Mouse (Mus musculus) forebrain, embryonic 15.5 days (tissue): ENCODE results near the gene Mrfap1. TPM values are rescaled to one million over a fixed set of nuclear protein-coding genes. Genes with fewer than 3 reads are reported as not detected.
"Not testable (repeated sequence)": the region's sequence is repeated elsewhere in the genome, so short reads cannot be mapped to it uniquely, and the experiment has no call there.

Experiments used
- ATAC-seq: fragments of 200-750 bp; cut with Nextera tagmentation; replicated peaks from 2 replicates; pipeline ENCODE4 v1.8.0; 2017; ENCODE audit warnings: mild to moderate bottlenecking, moderate TSS enrichment, moderate library complexity
- H3K27ac ChIP-seq: fragments of 300-500 bp; sonication (generic); replicated peaks from 2 replicates; pipeline ENCODE4 v1.5.1; 2015; ENCODE audit warnings: mild to moderate bottlenecking, inconsistent platforms
- H3K27me3 ChIP-seq: fragments of 300-500 bp; sonication (generic); 2 replicates; pipeline ENCODE4 v1.6.1; 2015; ENCODE audit warnings: inconsistent platforms
- H3K36me3 ChIP-seq: fragments of 300-500 bp; sonication (generic); 2 replicates; pipeline ENCODE4 v1.6.1; 2015; ENCODE audit warnings: mild to moderate bottlenecking, inconsistent platforms
- H3K4me1 ChIP-seq: fragments of 300-500 bp; sonication (generic); 2 replicates; pipeline ENCODE4 v1.6.1; 2015; ENCODE audit warnings: inconsistent platforms
- H3K4me2 ChIP-seq: fragments of 300-500 bp; sonication (generic); replicated peaks from 2 replicates; pipeline ENCODE4 v1.6.1; 2015; ENCODE audit warnings: mild to moderate bottlenecking, inconsistent platforms
- H3K4me3 ChIP-seq: fragments of 300-500 bp; sonication (generic); 2 replicates; pipeline ENCODE4 v1.5.1; 2015; ENCODE audit warnings: mild to moderate bottlenecking, inconsistent platforms
- H3K9ac ChIP-seq: fragments of 300-500 bp; sonication (generic); replicated peaks from 2 replicates; pipeline ENCODE4 v1.6.1; 2015; ENCODE audit warnings: mild to moderate bottlenecking, inconsistent platforms
- H3K9me3 ChIP-seq: fragments of 300-500 bp; sonication (generic); 2 replicates; pipeline ENCODE4 v1.6.1; 2016; ENCODE audit warnings: inconsistent platforms
- WGBS: fragments of 180-500 bp; shearing (Covaris S2); methylation state at CpG from one replicate; pipeline ENCODE4 v1.1.7; 2015; ENCODE audit warnings: mixed read lengths; 5-methylcytosine and 5-hydroxymethylcytosine counted together
- polyA plus RNA-seq: library from polyadenylated mRNA; unstranded; fragments of >200 nt; fragmentation: Nextera tagmentation; extraction: Ambion mirVana; gene quantifications from 2 replicates; pipeline ENCODE4 v1.2.1, GENCODE M21; 2015

The Mrfap1 gene
- polyA plus RNA-seq, 1 experiment from 2014 or later: 358 TPM

DNA sequence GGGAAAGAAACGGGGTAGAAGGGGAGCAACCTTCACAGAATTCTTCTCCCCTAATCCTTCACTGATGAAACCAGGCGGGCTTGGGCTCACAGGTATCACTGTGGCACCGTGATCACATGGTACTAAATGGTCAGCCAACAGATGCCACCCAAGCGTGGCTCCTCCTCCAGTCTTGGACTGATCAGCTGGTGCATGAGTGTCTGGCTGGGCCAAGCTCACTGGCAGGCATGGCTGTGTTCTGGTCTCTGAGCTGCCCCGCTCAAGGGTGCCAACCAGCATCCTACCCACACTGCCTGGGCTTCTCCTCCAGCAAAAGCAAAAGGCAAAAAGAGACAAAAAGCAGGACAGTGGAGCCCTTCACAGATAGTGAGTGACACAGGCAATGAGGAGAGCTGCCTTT, 23.2 kb upstream of the Mrfap1 start:
- Histone ChIP-seq H3K36me3 (no peaks in the 10 kb centered on the region), H3K27ac (no peak overlapping the region), H3K27me3 (no peaks in the 10 kb centered on the region), H3K9me3 (no peaks in the 10 kb centered on the region), H3K4me1 (no peaks in the 10 kb centered on the region), H3K4me2 (no peak overlapping the region), H3K9ac (no peak overlapping the region), H3K4me3 (no peak overlapping the region)
- ATAC-seq: no peak
- WGBS: 92% methylated on average over 5 of the region's 5 CpGs

DNA sequence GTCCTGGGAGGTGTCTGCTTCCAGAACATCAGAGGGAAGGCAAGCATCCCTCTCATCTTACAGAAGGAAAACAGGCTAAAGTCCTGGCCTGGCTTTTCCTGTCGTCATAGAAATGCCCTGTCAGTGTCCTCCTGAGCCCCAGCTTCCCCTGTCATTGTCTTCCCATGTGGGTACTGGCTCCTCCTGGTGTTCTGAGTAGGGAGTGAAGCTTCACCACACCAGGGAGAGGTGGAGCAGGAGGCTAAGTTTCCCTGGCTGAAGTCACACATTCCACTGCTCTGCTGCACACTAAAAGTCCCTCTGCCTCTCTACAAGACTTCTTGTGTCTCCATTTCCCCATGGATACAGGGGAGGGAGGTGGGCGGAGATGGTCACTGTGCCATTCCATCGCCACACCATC, 21.2 kb upstream of the Mrfap1 start:
- no peak overlapping the region for H3K27ac ChIP-seq
- H3K36me3 ChIP-seq: no peaks in the 10 kb centered on the region
- H3K4me2 ChIP-seq: no peak overlapping the region
- no peak overlapping the region for H3K9ac ChIP-seq
- no peaks in the 10 kb centered on the region for H3K9me3 ChIP-seq
- no peak overlapping the region for H3K4me3 ChIP-seq
- no peak for ATAC-seq
- H3K27me3 ChIP-seq: no peaks in the 10 kb centered on the region
- WGBS: 67% methylated on average over 3 of the region's 3 CpGs
- H3K4me1 ChIP-seq: no peaks in the 10 kb centered on the region

DNA sequence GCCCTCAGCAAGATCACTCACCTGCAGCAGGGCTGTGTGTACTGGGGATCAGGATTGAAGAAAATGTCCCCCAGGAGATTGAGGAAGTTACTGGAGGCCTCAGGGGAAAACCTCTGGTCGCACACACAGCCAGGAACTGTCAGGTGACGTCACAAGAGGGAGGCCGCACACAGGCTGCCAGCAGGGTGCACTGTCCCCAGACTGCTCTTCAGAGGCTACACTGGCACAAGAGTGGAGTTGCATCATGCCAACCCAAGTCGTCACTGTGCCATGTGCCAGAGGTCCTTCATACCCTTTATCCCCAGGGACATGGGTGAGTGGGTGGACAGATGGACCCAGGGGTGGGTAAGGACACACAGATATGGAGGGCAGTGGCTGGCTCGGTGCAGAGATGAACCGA, 18.0 kb upstream of the Mrfap1 start:
- Histone ChIP-seq H3K36me3 (no peaks in the 10 kb centered on the region), H3K9me3 (no peaks in the 10 kb centered on the region), H3K27ac (no peak overlapping the region), H3K4me2 (no peak overlapping the region), H3K9ac (no peak overlapping the region), H3K4me1 (no peaks in the 10 kb centered on the region), H3K4me3 (no peak overlapping the region), H3K27me3 (no peaks in the 10 kb centered on the region)
- ATAC-seq: no peak
- 77% methylated on average over 6 of the region's 6 CpGs for WGBS

DNA sequence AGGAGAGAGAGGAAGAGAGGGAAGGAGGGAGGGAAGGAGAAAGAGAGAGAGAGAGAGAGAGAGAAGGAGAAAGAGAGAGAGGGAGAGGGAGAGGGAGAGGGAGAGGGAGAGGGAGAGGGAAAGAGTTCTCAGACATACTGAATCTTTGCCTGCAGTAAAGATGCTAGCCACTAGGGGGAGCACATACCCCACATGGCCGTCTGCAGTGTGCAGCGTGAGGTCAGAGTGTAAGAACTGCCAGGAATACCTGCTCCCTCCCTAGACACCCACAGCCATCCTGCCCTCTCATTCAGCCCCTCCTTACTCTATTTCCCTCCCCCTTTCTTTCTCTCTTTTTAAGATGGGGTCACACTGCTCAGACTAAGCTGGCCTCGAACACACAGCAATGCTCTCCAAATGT, 14.8 kb upstream of the Mrfap1 start:
- no peaks in the 10 kb centered on the region for H3K4me1 ChIP-seq
- WGBS: 26% methylated on average over 3 of the region's 3 CpGs
- no peaks in the 10 kb centered on the region for H3K9me3 ChIP-seq
- ATAC-seq: peak; percentile 45
- no peak overlapping the region for H3K9ac ChIP-seq
- no peak overlapping the region for H3K4me3 ChIP-seq
- no peak overlapping the region for H3K4me2 ChIP-seq
- no peaks in the 10 kb centered on the region for H3K36me3 ChIP-seq
- H3K27ac ChIP-seq: no peak overlapping the region
- no peaks in the 10 kb centered on the region for H3K27me3 ChIP-seq

DNA sequence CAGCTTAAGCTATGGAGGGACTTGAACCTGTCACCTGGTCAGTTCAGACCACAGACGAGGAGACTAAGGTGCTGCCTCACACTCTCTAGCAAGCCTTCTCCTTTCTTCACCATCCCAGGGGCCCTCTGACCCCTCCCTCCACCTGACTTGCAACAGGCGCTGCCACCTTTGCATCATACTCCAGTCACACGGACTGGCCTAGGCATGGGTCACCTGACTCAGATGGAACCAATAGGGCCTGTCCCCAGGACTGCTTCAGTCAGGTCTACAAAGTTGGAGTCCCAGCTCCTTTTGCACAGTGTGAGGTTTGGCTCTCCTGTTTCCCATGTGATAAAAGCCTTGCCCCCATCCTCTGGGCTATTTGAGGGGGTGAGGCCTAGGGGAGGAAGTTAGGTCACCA, 14.1 kb upstream of the Mrfap1 start:
- Histone ChIP-seq H3K9me3 (no peaks in the 10 kb centered on the region), H3K4me2 (no peak overlapping the region), H3K9ac (no peak overlapping the region), H3K4me1 (no peaks in the 10 kb centered on the region), H3K27me3 (no peaks in the 10 kb centered on the region), H3K4me3 (no peak overlapping the region), H3K27ac (no peak overlapping the region), H3K36me3 (no peaks in the 10 kb centered on the region)
- 87% methylated on average over 3 of the region's 3 CpGs for WGBS
- ATAC-seq: no peak

DNA sequence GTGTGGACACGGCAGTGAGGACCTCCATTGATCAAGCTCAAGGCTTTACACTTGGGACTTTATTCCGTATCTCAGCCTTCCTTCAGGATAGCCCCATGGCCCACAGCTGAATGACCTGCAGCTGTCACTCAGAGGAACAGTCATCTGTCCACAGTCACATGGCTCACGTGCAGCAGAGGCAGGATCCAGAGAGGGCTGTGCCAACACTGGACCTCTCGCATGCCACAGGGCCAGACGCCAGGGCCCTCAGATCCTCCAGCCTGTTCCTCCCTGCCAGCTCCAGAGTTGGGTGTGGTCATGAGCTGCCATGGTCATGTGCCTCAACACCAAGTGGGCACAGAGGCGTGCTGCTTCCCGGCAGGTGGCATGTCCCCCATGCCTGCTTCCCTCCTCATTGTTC, 12.6 kb upstream of the Mrfap1 start:
- Histone ChIP-seq H3K36me3 (no peaks in the 10 kb centered on the region), H3K27ac (no peak overlapping the region), H3K9ac (no peak overlapping the region), H3K4me2 (no peak overlapping the region), H3K9me3 (no peaks in the 10 kb centered on the region), H3K27me3 (no peaks in the 10 kb centered on the region), H3K4me3 (no peak overlapping the region), H3K4me1 (no peaks in the 10 kb centered on the region)
- ATAC-seq: no peak
- 86% methylated on average over 7 of the region's 7 CpGs for WGBS

DNA sequence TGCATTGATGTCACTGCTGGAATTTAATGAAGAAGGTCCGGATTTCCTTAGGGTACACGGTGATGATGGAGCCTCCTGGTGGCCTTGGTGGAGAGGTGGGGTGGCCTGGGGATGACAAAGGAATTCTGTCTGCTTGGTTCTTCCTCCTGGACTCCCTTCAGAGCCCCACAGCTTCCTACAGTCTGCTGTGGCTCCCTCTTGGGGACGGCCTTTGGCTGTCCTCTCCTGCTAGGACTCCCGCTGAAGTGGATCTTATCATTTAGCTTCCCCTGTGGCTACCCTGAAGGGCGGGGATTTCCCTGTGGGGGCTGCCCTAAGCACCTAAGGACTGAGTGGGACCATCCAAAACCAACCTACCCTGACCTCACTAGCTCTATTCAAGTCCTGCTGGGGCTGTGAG, 10.5 kb upstream of the Mrfap1 start:
- H3K9ac ChIP-seq: no peak overlapping the region
- no peaks in the 10 kb centered on the region for H3K9me3 ChIP-seq
- 28% methylated on average over 5 of the region's 5 CpGs for WGBS

DNA sequence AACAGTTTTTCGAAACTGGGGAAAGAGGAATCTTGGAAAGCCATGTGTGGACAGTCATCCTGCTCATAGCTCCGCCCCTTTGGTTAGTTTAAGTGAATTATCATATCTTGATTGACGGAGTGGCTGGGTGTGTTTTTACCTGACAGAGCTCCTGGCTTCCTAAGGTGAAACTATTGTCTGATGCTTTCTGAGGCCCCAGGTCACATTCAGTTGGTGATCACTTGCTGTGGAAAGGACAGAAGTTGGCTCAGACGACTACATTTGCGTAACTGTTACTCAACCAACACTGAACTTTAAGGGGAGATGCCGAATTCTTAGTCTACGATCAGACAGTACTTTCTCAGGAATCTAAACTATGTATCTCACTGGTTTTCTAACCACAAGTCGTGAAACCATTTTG, 719 bp upstream of the Mrfap1 start:
- H3K36me3 ChIP-seq: 0 out of 2 replicates have a peak, but pooled peaks cover 5% of the 10 kb centered on the region
- H3K9me3 ChIP-seq: no peaks in the 10 kb centered on the region
- peak overlapping the region; percentile 85 for H3K4me3 ChIP-seq
- peak overlapping the region; percentile 60 for H3K4me2 ChIP-seq
- no peak overlapping the region for H3K27ac ChIP-seq
- no peaks in the 10 kb centered on the region for H3K27me3 ChIP-seq
- ATAC-seq: no peak
- H3K4me1 ChIP-seq: peaks cover 17% of the 10 kb centered on the region
- peak overlapping the region; percentile 86; the same call in 1 of the 2 replicates for H3K9ac ChIP-seq
- 49% methylated on average over 8 of the region's 8 CpGs for WGBS

More for the DNA sequence above, 10.5 kb upstream of the Mrfap1 start:
- Histone ChIP-seq H3K4me3 (no peak overlapping the region), H3K4me2 (no peak overlapping the region), H3K27ac (no peak overlapping the region), H3K27me3 (no peaks in the 10 kb centered on the region), H3K36me3 (no peaks in the 10 kb centered on the region), H3K4me1 (no peaks in the 10 kb centered on the region)
- ATAC-seq: no peak

DNA sequence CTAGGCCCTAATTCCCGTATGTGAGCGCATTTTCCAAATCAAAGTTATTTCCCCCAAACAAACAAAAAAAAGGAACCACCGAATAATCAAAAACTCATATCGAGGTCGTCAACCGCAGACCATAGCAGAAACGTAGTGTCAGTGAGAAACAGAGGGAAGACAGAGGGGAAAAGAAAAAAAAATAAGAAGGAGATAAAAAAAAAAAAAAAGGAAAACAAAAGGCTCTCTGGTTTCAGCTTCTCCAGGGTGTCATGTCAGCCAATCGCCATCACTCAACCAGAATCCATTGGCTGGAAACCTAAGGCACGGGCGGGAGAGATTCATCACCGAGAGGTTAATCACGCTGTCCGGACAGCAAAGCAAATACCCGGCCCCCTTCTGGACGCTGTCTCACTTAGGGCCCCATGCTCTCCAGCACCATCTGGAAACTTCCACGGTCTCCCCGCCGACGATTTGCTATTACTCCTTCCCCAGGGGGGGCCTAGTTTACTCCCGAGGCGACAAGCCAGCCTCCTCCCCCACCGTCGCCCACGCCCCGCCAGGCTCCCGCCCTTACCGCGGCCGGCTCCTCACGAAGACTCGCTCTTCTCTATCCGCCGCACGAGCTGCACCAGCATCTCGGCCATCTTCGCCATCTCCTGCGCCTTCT, 801 bp downstream of the Mrfap1 start:
- H3K4me2 ChIP-seq: peak overlapping the region; percentile 60
- peak; percentile 60 for ATAC-seq
- not testable (repeated sequence) for H3K27me3 ChIP-seq, H3K36me3 ChIP-seq, H3K9me3 ChIP-seq
- H3K4me3 ChIP-seq: peak overlapping the region; percentile 85
- H3K27ac ChIP-seq: peak overlapping the region; percentile 97
- peaks cover 17% of the 10 kb centered on the region for H3K4me1 ChIP-seq
- WGBS: 4% methylated on average over 36 of the region's 37 CpGs
- peak overlapping the region; percentile 86 for H3K9ac ChIP-seq

DNA sequence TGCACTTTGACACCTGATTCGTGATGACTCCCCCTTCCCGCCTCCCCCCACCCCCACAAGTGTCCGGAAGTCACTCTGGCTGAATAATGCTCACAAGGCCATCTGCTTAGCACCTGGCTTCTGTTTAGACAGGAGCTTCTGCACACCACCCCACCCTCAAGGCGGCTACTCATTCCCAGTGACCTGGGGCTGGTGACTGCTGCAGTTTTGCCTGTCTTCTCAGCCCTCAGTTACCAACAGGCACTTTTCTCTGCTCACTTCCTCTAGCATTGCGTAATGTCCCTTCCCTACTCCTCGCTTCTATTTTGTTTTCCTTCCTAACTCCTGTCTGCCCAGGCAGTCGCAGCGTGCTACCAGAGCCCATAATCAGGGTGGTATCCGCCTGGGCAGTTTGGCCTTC, 4.7 kb downstream of the Mrfap1 start:
- H3K27me3 ChIP-seq: no peaks in the 10 kb centered on the region
- H3K9ac ChIP-seq: no peak overlapping the region
- no peak overlapping the region for H3K4me3 ChIP-seq
- peaks cover 12% of the 10 kb centered on the region for H3K4me1 ChIP-seq
- 87% methylated on average over 9 of the region's 9 CpGs for WGBS
- H3K9me3 ChIP-seq: no peaks in the 10 kb centered on the region
- ATAC-seq: no peak
- H3K27ac ChIP-seq: no peak overlapping the region
- 0 out of 2 replicates have a peak, but pooled peaks cover 5% of the 10 kb centered on the region for H3K36me3 ChIP-seq
- no peak overlapping the region for H3K4me2 ChIP-seq

DNA sequence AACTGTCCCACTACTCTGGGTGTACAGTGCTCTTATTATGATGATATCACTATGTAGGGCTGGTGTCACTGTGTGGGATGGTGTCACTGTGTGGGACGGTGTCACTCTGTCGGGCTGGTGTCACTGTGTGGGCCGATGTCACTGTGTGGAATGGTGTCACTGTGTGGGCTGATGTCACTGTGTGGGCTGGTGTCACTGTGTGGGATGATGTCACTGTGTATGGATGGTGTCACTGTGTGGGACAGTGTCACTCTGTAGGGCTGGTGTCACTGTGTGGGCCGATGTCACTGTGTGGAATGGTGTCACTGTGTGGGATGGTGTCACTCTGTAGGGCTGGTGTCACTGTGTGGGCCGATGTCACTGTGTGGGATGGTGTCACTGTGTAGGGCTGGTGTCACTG, 10.5 kb downstream of the Mrfap1 start:
- no peak overlapping the region for H3K4me3 ChIP-seq
- no peak overlapping the region for H3K27ac ChIP-seq
- H3K27me3 ChIP-seq: no peaks in the 10 kb centered on the region
- no peaks in the 10 kb centered on the region for H3K4me1 ChIP-seq
- H3K4me2 ChIP-seq: no peak overlapping the region
- 92% methylated on average over 5 of the region's 5 CpGs for WGBS
- ATAC-seq: no peak
- no peaks in the 10 kb centered on the region for H3K36me3 ChIP-seq
- no peak overlapping the region for H3K9ac ChIP-seq
- H3K9me3 ChIP-seq: no peaks in the 10 kb centered on the region

DNA sequence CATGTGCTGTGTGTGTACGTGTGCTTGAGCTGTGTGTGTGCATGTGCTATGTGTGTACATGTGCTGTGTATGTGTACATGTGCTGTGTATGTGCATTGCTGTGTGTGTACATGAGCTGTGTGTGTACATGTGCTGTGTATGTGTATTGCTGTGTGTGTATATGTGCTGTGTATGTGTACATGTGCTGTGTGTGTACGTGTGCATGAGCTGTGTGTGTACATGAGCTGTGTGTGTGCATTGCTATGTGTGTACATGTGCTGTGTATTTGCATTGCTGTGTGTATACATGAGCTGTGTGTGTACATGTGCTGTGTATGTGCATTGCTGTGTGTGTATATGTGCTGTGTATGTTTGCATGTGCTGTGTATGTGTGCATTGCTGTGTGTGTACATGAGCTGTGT, 17.1 kb downstream of the Mrfap1 start:
- Histone ChIP-seq H3K4me1 (no peaks in the 10 kb centered on the region), H3K4me3 (no peak overlapping the region), H3K9me3 (no peaks in the 10 kb centered on the region), H3K9ac (no peak overlapping the region), H3K4me2 (no peak overlapping the region), H3K27me3 (no peaks in the 10 kb centered on the region), H3K27ac (no peak overlapping the region), H3K36me3 (no peaks in the 10 kb centered on the region)
- 76% methylated on average over 2 of the region's 2 CpGs for WGBS
- no peak for ATAC-seq

DNA sequence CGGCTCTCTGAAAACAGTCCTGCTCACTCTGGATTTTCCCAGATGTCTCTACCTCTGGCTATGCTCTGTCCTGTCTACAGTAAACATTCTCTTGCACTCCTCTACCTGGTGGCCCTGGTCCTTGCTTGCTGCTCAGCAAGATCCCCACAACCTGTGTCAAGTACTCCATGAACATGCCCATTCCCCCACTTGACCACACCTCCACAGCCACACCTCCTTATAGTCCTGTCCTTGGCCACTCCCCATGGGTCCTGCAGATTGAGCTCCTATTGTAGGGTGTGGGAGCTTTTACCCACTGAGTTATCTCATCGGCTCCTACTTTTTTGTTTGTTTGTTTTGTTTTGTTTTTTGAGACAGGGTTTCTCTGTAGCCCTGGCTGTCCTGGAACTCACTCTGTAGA, 17.7 kb downstream of the Mrfap1 start:
- H3K36me3 ChIP-seq: no peaks in the 10 kb centered on the region
- no peak overlapping the region for H3K9ac ChIP-seq
- ATAC-seq: no peak
- H3K9me3 ChIP-seq: no peaks in the 10 kb centered on the region
- H3K27me3 ChIP-seq: no peaks in the 10 kb centered on the region
- H3K4me2 ChIP-seq: no peak overlapping the region
- H3K4me3 ChIP-seq: no peak overlapping the region
- H3K4me1 ChIP-seq: no peaks in the 10 kb centered on the region
- 94% methylated on average over 1 of the region's 2 CpGs for WGBS
- no peak overlapping the region for H3K27ac ChIP-seq
